ENCODE assay signal across 9 mouse cellular contexts in genomic region chr10:122913393-122913792, GRCm38 (mm10).
DNase-seq lines count a peak whose midpoint lies in the region; ATAC-seq and TF ChIP-seq lines count a peak whose summit lies in the region.
"Had no signal": no experiment of that assay in that cellular context is flagged by ENCODE, and none has a peak within 500 bp of the region (broad histone marks: within the 10 kb centered on the region; RNA-seq: fewer than 3 reads in every experiment).

No protein-coding gene starts in this region.

- H3K4me3 ChIP-seq in heart, embryonic 13.5 days, result no peak overlapping the region
- H3K4me3 ChIP-seq in cortical plate, adult 2 months (ENCODE audit: insufficient read depth, low read length), result no peak overlapping the region
- H3K4me3 ChIP-seq in heart, postnatal 0 days (ENCODE audit: low read depth, low read length), result no peak overlapping the region
- no peak overlapping the region for H3K4me3 ChIP-seq in midbrain, embryonic 12.5 days

- no peak for ATAC-seq in heart, embryonic 13.5 days (ENCODE audit: extremely low read depth, insufficient number of reproducible peaks, low FRiP score, low TSS enrichment)
- no peak for ATAC-seq in heart, postnatal 0 days (ENCODE audit: insufficient read depth, low read depth)
- no peak for ATAC-seq in midbrain, embryonic 12.5 days (ENCODE audit: low FRiP score, low read depth)

- H3K27me3 ChIP-seq in heart, embryonic 13.5 days (replicated peaks), result no peaks in the 10 kb centered on the region
- no peaks in the 10 kb centered on the region for H3K27me3 ChIP-seq in heart, postnatal 0 days (ENCODE audit: control insufficient read depth, insufficient read depth, low read length)
- no peaks in the 10 kb centered on the region for H3K27me3 ChIP-seq in midbrain, embryonic 12.5 days

- TF ChIP-seq CTCF in cortical plate, adult 2 months (IDR thresholded peaks at IDR 0.05; ENCODE audit: extremely low read depth, insufficient read depth, low read length), result no peak
- no peak for TF ChIP-seq CTCF in heart, postnatal 0 days (IDR thresholded peaks at IDR 0.05; ENCODE audit: low read depth)

- no peak for TF ChIP-seq POLR2A in cortical plate, adult 2 months (IDR thresholded peaks at IDR 0.05; ENCODE audit: extremely low read depth, insufficient read depth, low read length)

- 0 out of 2 replicates have a peak overlapping the region, but pooled peaks have one; percentile 11 for H3K4me2 ChIP-seq in heart, embryonic 13.5 days
- H3K4me2 ChIP-seq in heart, postnatal 0 days (ENCODE audit: low read depth, low read length), result peak overlapping the region; percentile 29; the same call in 1 of the 2 replicates
- H3K4me2 ChIP-seq in midbrain, embryonic 12.5 days (replicated peaks), result no peak overlapping the region
- H3K4me2 ChIP-seq: liver, embryonic 11.5 days had no signal

- no peaks in the 10 kb centered on the region for H3K36me3 ChIP-seq in heart, embryonic 13.5 days
- H3K36me3 ChIP-seq in heart, postnatal 0 days (replicated peaks; ENCODE audit: control insufficient read depth, insufficient read depth, low read length), result no peaks in the 10 kb centered on the region
- H3K36me3 ChIP-seq in midbrain, embryonic 12.5 days, result no peaks in the 10 kb centered on the region

- no peaks in the 10 kb centered on the region for H3K9me3 ChIP-seq in heart, embryonic 13.5 days
- no peaks in the 10 kb centered on the region for H3K9me3 ChIP-seq in heart, postnatal 0 days (replicated peaks; ENCODE audit: control insufficient read depth, low read length)
- H3K9me3 ChIP-seq in midbrain, embryonic 12.5 days, result no peaks in the 10 kb centered on the region

- peaks cover 23% of the 10 kb centered on the region for H3K4me1 ChIP-seq in heart, embryonic 13.5 days
- H3K4me1 ChIP-seq in cortical plate, adult 2 months (ENCODE audit: control insufficient read depth, insufficient read depth, low read length), result peaks cover 10% of the 10 kb centered on the region
- H3K4me1 ChIP-seq in heart, postnatal 0 days (ENCODE audit: control insufficient read depth, insufficient read depth), result no peaks in the 10 kb centered on the region
- H3K4me1 ChIP-seq in midbrain, embryonic 12.5 days, result peaks cover 22% of the 10 kb centered on the region

- TF ChIP-seq EP300 in heart, postnatal 0 days (IDR thresholded peaks at IDR 0.05; ENCODE audit: low read depth), result no peak

- 59% methylated on average over 11 of the region's 11 CpGs for WGBS in heart, embryonic 13.5 days
- 69% methylated on average over 11 of the region's 11 CpGs for WGBS in heart, postnatal 0 days
- 51% methylated on average over 11 of the region's 11 CpGs for WGBS in midbrain, embryonic 12.5 days

- H3K27ac ChIP-seq in heart, embryonic 13.5 days (replicated peaks), result peak overlapping the region; percentile 91
- H3K27ac ChIP-seq in cortical plate, adult 2 months (ENCODE audit: insufficient read depth, low read length), result peak overlapping the region; percentile 66
- H3K27ac ChIP-seq in heart, postnatal 0 days (ENCODE audit: low read depth), result peak overlapping the region; percentile 77
- peak overlapping the region; percentile 46; the same call in 1 of the 2 replicates for H3K27ac ChIP-seq in midbrain, embryonic 12.5 days (replicated peaks)

- H3K9ac ChIP-seq in heart, embryonic 13.5 days, result peak overlapping the region; percentile 70
- H3K9ac ChIP-seq in heart, postnatal 0 days (replicated peaks; ENCODE audit: low read depth, low read length), result 0 out of 2 replicates have a peak overlapping the region, but pooled peaks have one; percentile 35
- H3K9ac ChIP-seq in midbrain, embryonic 12.5 days (replicated peaks), result 0 out of 2 replicates have a peak overlapping the region, but pooled peaks have one; percentile 25

- no peak for DNase-seq in heart, adult 8-10 months (ENCODE audit: low spot score)
- DNase-seq in heart, postnatal 0 days (ENCODE audit: low spot score), result no peak
- DNase-seq in adrenal gland, adult 8-10 months, result no peak
- DNase-seq in layer of hippocampus, adult 9-11 months, result no peak
- DNase-seq in cerebellum, postnatal 25 days, result no peak
